Mouse (Mus musculus): ENCODE measurements around the gene Dync1li2.

Gene Dync1li2

DNA sequence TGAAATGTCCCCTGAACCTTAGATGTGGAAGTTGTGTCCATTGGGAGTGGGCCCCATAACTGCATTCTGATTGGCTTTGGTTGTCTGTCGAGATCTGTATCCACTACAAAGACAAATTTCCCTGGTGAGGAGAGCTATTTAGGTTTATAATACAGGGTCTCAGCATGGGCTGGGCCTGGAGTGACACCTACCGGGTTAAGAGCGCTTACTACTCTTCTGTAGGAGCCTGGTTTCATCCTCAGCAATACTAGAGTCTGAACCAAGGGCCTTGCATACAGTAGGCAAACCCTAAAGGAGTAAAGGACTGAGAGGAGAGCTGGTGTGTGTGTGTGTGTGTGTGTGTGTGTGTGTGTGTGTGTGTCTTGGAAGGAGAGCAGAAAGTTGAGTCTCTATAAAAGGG is 28.6 kb downstream of the Dync1li2 start:
- DNase-seq (ENCODE audit: low read depth, low spot score), result no peak

- no peak for DNase-seq (ENCODE audit: low read depth, low spot score)
Measured at GRCm38 (mm10) chr8:104413770-104414169, 29.1 kb downstream of the Dync1li2 start.

- DNase-seq (ENCODE audit: low read depth, low spot score), result no peak
Measured at GRCm38 (mm10) chr8:104412805-104413532, 29.9 kb downstream of the Dync1li2 start.

DNA sequence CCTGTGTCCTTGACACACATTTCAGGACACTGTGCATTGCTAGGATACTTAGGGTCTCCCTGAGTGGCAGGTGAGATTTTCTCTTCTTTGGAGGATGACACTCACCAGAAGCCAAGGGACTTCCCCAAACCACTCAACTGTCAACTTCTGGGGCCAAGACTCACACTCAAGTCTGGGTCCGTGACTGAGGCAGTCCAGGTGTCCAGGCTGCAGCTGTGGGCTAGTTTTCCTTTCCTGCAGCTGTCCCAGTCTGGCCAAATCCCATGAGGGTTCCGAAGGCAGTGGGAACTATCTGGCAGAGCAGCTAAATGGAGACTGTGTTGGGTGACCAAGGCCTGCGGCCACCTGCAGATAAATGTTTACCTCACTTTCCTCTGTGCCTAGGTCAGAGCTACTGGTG is 30.9 kb downstream of the Dync1li2 start:
- no peak for DNase-seq (ENCODE audit: low read depth, low spot score)

DNA sequence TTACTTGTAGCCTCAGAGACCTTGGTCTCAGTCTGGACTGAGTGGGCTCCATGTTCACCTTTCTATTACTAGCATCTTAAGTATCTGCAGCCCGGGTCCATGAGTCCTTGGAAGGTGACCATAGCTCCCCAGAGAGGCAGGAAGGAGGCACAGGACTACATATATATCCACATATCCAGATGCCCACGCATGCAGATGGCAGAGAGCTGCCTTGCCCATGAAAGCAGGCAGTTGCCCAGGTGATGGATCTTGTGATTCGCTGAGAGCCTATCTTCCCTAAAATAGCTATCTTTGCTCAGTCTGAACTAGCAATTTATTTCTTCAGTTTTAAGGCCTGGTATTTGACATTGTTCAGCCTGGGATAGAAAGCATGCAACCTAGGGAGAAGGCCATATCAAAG is 31.4 kb downstream of the Dync1li2 start:
- DNase-seq (ENCODE audit: low read depth, low spot score), result peak; percentile 88

DNA sequence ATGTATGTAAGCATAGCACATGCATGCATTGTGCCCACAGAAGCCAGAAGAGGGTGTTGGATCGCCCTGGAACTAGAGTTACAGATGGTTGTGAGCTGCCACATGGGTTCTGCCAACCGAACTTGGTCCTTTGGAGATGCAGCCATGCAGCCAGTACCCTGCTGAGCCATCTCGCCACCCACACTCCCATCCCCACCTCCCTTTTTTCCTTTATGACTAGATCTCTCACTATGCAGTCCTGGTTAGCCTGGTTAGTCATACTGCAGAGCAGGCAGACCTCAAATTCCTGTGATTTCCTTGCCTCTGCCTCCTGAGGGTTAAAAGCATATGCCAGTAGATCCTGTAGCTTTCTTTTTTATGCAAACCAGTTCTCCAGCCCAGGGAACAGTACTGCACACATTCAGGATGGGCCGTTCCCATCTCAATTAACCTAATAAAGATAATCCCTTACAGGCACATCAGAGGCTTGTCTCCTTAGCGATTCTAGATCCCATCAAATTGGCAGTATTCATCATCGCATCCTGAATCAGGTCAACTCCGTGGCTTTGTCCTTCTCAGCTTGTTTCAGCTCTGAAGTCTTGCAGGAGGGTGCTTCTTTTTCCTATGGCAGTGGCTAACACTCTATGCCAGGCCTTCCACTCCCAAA is 32.1 kb downstream of the Dync1li2 start:
- DNase-seq (ENCODE audit: low read depth, low spot score), result no peak

- no peak for DNase-seq (ENCODE audit: low read depth, low spot score)
Measured at GRCm38 (mm10) chr8:104408328-104409110, 34.3 kb downstream of the Dync1li2 start.

GRCm38 (mm10) chr8:104406340-104407128 is 36.3 kb downstream of the Dync1li2 start:
- DNase-seq (ENCODE audit: low read depth, low spot score), result no peak

- DNase-seq (ENCODE audit: low read depth, low spot score), result no peak
Measured at GRCm38 (mm10) chr8:104405430-104406187, 37.2 kb downstream of the Dync1li2 start.

- no peak for DNase-seq (ENCODE audit: low read depth, low spot score)
Measured at GRCm38 (mm10) chr8:104403596-104403995, 39.3 kb downstream of the Dync1li2 start.

DNA sequence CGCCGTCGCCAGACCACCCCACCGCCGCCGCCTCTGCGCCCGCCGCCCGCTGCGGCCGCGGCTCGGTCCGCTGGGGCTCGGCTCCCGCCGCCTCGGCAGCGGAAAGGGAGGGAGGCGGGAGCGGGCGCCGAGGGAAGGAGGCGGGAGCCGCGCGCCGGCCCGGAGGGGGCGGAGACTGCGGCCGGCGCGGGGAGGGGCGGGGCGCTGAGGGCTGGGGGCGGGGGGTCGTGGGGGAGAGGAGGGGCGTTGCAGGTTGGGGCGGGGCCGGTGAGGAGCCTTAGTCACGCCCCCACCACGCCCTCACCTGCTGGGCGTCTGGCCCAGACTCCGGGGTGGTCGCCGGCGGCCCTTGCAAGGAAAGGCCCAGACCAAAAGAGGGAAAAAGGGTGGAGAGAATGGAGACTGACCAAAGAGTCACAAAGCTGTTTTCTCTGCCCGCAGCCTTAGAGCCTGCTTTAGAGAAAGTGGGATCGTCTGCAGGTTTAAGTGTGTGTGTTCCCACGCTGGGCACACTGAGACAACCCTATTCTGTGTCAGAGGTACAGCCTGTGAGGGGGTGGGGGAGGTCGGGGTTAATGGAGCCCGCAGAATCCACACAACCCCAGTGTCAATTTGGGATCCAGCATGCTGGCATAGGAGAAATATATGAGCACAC is 47.0 kb downstream of the Dync1li2 start, which contains the start of gene Cmtm4:
Gene Cmtm4, minus strand, starts transcription at position 105 of the 655 bp plus-strand sequence.
- DNase-seq (ENCODE audit: low read depth, low spot score), result no peak

DNA sequence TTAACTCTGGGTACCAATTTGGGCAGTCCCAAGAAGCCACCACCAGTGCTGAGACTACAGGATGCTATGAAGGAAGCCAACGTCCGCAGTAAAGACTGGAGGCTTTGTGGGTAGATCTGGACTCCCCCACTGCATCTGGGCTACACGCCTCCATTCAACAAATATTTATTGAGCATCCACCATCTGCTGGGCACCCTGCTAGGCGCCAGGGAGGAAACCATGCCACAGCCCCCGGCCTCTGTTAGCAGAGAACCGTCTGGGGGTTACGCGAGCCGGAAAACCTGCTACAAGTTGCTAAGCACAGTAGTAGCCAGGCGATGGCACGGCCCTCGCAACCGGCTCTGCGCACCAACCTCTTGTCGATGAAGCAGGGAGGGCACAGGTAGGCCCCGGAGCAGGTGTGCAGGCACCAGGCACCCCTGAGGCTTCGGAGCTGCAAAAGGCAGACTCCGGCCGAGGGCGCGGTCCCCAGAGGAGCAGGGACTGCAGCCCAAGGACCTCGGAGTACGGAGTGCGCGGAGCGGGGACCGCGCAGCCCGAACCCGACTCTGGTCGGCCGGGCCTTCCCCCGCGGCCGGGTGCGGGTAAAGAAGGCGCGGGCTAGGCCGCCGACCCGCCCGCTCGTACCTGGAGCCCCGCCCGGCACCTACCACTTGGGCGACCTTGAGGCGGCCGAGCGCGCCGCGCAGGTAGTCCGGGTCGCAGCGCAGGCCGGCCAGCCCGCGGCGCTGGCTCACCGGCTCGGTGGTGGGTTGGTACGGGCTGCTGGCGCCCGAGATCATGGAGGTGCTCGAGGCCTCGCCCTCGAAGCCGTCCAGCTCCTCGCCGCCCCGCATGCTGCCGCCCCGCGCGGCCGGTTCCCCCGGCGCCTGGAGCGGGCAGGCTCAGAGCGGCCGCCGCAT is 47.8 kb downstream of the Dync1li2 start:
- no peak for DNase-seq (ENCODE audit: low read depth, low spot score)

DNA sequence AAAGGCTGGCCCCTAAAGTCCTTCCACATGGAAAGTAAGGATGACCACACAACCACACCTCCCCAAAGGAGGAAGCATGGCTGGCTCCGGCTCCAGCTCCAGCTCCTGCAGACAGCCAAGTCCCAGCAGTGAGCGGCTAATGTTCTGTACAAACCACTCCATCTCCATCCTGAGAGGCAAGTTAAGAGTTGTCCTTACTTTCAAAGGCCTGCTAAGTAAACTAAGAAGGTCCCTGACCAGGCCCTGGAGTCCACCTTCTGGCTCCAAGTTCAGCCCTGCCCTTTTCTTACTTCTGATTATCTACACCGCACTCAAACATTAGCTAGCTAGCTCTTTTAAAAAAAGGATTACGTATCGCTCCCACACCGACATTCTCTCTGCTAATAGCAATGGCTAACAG is 49.1 kb downstream of the Dync1li2 start:
- DNase-seq (ENCODE audit: low read depth, low spot score), result no peak

DNA sequence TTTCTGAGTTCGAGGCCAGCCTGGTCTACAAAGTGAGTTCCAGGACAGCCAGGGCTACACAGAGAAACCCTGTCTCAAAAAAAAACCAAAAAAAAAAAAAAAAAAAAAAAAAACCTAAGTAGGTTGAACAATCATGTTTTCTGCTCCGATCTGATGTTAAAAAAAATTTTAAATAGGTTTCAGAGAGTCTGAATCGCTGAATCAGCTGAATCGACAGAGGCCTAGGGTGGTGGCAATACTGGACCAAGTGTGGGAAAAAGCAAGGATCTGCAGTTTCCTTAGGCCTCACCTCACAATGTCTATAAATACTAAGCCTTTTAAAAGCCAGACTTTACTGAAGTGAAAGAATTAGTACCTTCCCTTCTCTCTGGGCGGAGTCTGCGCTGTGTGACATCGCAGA is 49.7 kb downstream of the Dync1li2 start:
- DNase-seq (ENCODE audit: low read depth, low spot score), result no peak

- no peak for DNase-seq (ENCODE audit: low read depth, low spot score)
Measured at GRCm38 (mm10) chr8:104390245-104390644, 52.6 kb downstream of the Dync1li2 start.

DNA sequence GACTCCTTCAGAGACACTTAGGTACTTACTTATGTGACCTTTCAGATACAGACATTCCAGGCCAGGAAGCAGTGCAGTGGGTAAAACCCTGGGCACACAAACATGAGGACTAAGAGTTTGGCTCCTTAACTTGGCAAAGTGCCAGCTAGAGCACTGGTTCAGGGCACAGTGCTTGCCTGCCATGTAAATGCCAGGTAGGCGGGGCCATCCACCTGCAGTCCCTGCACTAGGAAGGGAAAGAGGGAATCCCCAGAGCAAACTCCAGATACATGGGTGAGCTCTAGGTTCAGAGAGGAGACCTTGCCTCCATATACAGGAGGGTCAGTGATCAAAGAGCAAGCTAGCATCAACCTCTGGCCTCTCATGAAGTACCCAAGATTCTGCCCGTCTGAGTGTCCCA is 54.9 kb downstream of the Dync1li2 start:
- no peak for DNase-seq (ENCODE audit: low read depth, low spot score)

DNA sequence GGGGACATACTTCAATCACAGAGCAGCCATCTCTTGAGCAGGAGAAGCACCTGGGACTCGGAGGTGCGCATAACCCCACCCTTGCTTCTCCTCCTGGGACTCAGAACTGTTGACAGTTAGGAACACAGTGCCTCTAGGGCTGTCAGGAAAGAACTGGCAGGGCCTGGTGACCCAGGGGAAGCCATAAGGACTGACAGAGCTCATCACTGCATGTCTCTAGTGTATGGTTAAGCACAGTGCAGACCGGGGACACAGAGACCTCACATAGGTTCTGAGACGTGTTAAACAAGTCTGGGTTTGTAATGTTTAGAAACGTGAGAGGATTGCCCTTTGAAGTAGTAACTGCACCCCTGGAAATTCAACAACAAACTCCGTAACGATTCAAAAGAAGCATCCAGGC is 55.3 kb downstream of the Dync1li2 start:
- DNase-seq (ENCODE audit: low read depth, low spot score), result no peak

DNA sequence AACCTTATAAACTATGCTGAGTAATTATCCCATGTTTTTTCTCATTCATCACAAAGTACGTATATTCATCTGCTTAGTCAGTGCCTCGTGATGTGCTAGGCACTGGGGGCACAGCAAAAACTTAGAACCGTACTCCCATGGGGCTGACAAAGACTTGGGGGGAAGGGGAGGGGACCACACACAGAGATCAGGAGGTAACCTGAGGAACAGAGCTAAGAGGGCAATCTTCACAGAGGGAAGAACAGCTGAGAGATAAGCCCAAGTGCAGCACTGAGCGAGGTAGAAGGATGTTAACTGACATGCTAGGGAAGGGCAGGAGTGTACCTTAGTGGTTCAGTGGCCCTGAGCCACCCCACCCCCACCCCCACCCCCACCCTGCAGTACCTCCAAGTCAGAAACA is 56.2 kb downstream of the Dync1li2 start:
- no peak for DNase-seq (ENCODE audit: low read depth, low spot score)

DNA sequence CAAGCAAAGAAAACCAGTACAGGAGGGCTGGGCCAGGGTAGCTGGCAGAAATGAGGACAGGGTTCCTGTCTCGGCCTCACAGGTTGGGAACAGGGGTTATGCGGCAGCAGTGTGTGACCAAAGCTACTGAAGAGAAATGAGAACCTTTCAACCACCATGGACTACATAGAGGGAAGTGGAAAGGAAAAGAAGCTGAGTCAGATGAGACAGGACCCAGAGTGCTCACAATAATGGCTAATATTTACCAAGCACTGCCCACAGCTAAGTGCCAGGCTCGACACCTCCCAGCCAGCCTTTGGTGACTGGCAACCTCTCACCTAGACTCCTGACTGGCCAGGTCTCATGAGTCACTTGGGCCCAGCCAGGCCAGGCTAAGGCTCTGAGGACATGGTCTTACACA is 58.9 kb downstream of the Dync1li2 start:
- DNase-seq (ENCODE audit: low read depth, low spot score), result no peak
